Comparison of ENCODE assay signal across 12 mouse cellular contexts in genomic region chr10:117527979-117528378, GRCm38 (mm10).
"Had no signal": no experiment of that assay in that cellular context is flagged by ENCODE, and none has a peak within 500 bp of the region (broad histone marks: within the 10 kb centered on the region; RNA-seq: fewer than 3 reads in every experiment).

No protein-coding gene starts in this region.

- DNase-seq: retina, postnatal 1 day; right cerebral cortex, adult 18-20 months; right cerebral cortex, postnatal 14 days; right cerebral cortex, postnatal 25 days; right cerebral cortex, postnatal 4 days; spleen, adult 18-20 months; thymus, adult 18-20 months; thymus, adult 2 months; thymus, postnatal 14 days; thymus, postnatal 25 days; thymus, postnatal 36 days; thymus, postnatal 4 days had no signal
